Mouse (Mus musculus) skeletal muscle tissue, adult 2 months (tissue): ENCODE data around the gene Tgoln1.

Experiments used
- DNase-seq: peaks from one replicate; pipeline ENCODE4 v3.0.0-alpha.2; 2012; ENCODE audit warnings: low read depth, low spot score

The Tgoln1 gene

DNA sequence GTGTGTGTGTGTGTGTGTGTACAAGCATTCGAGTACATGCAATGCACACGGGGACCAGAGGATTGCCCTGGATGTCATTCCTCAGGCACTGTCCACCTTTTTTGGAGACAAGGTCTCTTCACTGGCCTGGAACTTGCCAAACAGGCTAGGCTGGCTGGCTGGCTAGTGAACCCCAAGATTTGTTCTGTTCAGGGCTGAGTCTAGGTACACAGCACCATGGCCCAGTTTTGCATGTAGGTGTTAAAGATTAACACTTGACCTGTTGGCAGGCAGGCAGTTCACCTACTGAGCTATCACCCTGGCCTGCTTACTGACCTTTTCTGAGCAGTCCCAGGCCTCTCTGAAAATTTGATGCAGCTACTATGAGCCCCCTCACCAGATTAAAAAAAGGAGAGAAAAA lies 13.6 kb upstream of the Tgoln1 start:
- DNase-seq = no peak

DNA sequence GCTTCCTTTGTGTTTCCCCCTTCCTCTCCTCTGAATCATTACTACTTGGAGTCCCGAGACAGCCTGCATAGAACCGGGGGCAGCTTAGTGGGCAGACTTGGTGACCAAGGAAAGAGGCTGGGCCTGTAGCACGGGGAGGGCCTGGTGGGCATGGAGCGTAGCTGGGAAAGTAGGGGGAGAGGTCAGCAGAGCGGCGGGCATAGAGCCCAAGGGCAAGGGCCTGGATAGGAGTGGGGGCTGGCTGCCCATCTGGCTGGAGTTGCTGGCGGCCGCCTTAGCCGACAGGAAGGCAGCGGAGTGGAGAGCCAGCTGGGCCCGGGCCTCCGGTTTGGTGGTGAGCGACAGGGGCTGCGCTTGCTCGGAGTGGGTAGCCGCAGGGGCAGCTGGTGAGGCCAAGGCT lies 10.5 kb upstream of the Tgoln1 start:
- no peak for DNase-seq

- DNase-seq = no peak
Observed at GRCm38 (mm10) chr6:72626391-72626790, 9.6 kb upstream of the Tgoln1 start.

DNA sequence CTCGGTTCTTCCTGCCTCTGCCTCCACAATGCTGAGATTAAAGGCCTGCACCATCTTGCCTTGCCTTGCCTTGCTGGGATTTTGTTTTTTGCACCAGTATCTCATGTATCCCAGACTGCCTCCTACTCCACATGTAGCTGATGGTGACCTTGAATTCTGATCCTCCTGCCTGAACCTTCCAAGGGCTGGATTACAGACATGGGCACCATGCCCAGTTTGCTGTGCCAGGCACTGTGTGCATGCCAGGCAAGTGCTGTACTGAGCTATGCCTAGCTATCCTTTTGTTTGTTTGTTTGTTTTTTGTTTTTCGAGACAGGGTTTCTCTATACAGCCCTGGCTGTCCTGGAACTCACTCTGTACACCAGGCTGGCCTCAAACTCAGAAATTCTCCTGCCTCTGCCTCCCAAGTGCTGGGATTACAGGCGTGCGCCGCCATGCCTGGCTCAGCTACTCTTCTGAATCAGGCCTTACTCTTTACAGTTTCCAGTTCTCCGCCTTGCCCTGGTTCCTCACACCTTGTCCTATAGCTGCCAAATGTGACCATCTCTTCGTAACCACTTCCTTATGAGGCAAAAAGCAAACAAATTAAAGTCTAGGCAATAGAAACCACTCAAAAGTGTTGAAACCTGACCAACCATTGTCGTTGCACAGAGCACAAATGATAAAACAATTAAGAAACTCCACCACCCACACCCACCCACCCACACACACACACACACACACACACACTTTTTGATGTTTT lies 7.0 kb upstream of the Tgoln1 start:
- DNase-seq = peak; percentile 75

- DNase-seq = no peak
Observed at GRCm38 (mm10) chr6:72622917-72623316, 6.1 kb upstream of the Tgoln1 start.

DNA sequence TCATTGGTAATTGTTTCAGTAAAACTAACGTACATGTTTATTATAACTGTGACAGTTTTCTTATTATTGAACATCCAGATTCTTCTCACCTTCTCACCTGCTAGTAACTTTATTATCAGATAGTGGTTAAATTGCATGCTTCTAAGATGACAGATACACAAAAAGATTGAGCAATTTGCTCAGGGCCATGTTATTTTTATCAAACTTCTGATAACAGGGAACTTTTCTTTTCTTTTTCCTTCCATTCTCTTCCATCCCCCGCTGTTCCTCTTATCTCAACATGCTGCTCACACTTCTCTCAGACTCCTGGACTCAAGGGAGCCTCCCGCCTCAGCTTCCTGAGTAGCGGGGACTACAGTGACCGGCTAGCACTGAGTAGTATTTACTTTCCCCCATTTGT lies 4.1 kb upstream of the Tgoln1 start:
- no peak for DNase-seq

DNA sequence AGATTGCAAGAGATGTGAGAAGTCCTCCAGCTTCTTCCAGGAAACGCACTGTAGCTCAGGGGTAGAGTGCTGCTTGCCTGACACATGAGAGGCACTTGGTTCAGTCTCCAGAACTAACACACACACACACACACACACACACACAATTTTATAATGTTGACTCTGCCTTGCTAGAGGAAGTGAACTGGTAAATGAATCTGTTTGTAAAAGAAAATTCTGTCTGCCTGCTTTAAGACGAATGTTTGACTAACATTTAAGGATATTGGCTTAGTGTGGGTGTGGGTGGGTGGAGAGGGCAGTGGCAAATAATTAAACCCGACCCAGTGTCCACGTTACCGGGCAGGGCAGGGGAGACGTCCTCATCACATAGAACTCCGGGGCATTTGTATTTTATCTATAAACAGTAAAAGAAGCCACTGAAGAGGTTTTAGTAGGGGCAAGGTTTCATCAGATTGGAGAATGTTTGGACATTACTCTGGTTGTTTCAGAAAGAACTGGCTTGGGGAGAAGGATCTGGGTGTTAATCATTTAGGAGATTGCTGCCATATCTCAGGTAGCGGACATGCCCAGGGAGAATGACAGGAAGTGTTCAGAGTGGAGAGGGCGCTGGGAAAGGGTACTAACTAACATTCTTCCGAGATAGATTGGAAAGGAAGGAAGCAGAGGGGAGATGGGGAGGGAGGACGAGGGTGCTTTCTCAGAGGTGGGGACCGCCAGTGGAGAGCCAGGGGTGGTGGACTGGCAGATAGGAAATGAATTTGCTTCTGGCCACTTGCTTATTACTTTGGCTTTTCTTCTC lies 3.1 kb upstream of the Tgoln1 start:
- DNase-seq = no peak

DNA sequence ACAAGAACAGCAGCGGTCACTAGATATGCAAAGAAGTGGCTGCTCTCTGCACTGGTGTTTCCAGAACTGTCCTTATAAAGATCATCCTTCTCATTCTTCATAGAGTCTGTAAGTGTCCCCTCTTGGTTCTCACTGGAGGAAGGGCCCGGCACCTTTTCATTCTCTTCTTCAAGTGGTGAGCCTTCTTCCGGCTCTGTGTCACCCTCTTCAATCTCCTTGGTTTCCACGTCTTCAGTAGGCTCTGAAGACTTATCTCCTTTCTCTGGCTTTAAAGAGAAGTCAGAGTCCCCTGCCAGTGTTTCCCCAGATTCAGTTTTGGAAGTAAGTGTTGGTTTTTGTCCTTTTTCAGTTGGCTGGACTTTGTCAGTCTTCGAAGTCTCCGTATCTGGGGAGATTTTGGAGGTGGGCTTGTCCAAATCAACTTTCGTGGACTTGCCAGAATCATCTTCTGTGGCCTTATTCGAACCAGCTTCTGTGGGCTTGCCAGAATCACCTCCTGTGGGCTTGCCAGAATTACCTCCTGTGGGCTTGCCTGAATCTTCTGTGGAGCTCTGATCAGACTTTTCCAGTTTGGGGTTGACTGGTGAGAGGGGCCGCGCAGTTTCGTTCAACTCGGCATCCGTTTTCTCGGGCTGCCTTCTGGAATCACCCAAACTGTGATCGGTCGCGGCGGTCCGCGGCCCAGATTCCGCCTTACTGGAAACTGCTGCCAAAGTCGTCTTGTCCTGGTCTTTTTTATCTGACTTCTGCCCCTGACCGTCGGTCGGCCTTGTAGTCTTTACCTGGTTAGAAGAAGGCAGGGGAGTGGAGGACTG lies 1.0 kb downstream of the Tgoln1 start:
- no peak for DNase-seq

- no peak for DNase-seq
Observed at GRCm38 (mm10) chr6:72615151-72615550, 1.6 kb downstream of the Tgoln1 start.

- no peak for DNase-seq
Observed at GRCm38 (mm10) chr6:72610261-72610660, 6.5 kb downstream of the Tgoln1 start.

DNA sequence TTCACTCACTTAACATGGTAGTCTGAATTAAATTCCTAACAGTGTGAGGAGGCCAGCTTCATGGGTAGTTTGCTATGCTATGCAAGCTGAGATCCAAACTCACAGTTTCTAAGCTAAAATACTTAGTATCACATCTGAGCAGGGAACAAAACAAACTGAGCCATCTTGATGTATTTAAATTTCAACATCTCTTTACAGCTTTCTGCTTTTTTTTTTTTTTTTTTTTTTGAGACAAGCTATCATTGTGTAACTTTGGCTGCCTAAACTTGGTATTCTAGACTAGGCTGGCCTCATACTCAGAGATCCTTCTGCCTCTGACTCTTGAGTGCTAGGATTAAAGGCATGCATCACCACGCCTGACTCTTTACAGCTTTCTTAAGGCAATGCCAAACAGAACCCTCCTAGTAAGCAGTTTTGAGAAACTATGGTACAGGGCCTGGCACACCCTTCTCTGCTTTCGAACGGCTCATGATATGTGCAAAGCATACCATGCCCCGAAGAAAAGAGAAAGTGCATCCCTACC lies 8.1 kb downstream of the Tgoln1 start:
- no peak for DNase-seq

DNA sequence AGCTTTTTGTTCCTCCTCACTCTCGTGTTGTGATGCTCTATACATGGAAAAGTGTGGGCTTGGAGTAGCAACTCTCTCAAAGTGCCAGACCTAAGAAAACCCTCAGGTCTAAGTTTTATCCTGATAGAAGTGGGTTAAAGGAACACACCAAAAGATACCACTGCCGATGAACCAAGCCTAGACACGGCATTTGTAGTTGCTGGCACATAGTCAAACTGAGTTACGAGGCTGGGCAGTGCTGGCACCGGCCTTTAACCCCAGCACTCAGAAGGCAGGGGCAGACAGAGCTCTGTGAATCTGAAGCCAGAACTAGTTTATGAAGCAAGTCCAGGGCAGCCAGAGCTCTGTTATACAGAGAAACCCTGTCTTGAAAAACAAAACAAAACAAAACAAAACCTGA lies 9.1 kb downstream of the Tgoln1 start:
- no peak for DNase-seq

DNA sequence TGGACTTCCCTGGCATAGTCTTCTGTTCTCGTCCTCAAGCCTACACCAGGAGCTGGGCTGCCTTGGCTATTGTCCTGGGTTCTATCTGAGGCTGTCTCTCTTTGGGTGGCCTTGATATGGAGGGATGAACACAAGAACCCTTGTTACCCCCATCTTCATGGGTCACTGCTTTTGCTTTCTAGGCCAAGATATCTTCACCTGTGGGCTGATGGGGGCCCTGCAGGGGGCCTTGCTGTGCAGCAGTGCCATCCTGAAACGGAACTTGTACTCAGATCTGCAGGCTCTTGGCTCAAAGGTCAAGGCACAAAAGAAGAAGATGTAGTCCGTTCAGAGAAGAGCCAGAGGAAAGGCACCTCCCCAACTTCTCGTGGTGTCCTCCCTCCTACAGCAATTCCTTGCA lies 9.7 kb downstream of the Tgoln1 start:
- no peak for DNase-seq

DNA sequence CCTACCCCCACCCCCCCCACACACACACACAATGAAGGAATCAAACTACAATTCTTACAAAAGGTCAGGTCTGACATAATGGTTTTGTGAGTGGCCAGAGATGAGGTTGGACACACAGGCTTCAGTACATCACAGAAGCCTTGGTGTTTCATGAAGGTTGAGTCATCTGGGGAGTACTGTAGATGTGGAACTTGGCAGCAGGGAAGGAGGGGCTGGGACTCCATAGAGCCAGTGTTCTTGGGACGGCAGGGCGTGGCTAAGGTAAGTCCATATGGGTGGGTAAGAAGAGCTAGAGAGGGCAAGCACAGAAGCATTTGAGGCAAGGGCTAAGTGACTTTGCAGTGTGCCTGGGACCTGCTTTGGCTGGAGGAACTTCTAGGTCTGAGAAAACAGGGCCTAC lies 12.7 kb downstream of the Tgoln1 start:
- DNase-seq = no peak

DNA sequence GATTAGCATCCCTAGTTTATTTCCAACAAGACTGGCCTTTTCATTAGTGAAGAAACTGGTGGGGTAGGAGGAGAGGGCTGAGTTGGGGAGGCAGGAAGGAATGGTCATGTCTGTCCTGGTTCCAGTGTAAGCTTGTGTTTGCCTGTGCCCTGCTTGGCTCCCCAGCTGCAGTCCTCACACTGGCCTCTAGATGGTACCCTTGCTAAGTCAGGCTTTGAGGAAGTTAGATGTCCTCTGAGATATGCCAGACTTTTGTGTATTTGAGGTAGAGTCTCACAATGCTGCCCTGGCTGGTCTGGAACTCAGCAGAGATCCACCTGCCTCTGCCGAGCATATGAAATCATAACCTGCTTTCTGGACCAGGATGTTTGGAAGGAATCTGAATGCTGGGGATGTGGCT lies 15.1 kb downstream of the Tgoln1 start:
- peak; percentile 51 for DNase-seq

GRCm38 (mm10) chr6:72600771-72601170 lies 16.0 kb downstream of the Tgoln1 start:
- no peak for DNase-seq

- no peak for DNase-seq
Observed at GRCm38 (mm10) chr6:72600216-72600615, 16.6 kb downstream of the Tgoln1 start.

DNA sequence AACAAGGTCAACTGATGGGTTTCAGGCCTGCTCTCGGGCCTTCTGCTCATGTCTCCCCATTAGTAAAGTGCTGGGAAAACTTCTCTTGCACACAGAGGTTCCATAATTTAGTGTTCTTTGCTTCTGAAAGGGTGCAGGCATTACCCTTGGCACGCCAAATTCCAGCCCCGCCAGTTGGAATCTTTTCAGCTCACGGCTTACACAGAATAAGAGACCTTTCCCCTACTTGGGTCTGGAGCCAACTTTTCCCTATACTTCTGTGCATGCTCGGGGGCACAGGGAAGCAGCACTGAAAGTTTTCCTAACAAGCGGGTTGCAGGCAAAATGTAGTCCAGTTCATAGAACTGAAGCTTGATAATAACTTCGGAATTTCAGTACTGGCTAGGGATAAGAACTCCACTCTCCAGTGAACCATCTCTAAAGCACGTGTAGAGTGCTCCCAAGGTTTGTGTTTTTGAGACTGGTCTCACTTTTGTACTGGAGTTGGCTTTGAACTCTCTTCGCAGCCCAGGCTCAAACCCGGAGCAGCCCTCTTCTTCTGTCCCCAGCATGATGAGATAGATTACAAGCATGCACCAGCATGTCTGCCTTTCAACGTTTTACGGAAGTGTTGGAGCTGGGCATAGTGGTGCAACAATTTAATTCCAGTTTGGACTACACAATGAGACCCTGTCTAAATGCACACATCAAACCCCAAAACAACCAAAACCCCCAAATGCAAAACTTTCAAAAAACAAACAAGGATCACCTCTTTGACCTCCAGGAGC lies 17.8 kb downstream of the Tgoln1 start:
- DNase-seq = peak; percentile 39

DNA sequence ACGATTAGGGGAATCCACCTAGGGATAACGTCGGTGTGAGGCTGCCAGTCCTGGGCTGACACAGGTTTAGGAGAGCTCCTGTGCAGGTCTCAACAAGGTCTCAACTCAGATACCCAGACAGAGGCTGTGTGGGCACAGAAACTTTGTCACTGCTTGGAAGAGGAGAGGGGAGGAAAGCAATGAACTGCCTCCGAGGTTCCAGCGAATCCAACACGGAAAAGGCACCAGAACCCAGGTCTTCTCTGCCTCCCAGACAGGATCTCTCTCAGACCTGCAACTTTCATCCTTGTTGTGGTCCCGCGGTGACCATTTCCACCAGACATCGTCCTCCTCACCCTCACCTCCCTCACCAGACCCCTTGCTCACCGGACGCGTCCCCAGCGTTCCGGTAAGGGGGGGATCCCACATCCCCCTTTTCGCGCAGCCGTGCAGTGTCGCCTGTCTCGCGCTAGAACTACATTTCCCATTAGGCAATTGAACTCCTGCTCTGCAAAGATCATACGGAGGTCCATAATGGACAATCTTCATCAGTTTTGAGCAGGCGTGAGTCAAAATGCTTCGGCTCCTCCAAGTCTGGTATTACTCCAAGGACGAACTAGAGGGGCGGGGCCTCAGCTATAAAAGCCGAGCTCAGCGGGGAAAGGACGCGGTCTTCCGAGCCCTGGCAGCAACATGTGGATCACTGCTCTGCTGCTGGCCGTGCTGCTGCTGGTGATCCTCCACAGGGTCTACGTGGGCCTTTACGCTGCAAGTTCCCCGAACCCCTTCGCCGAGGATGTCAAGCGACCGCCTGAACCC lies 18.6 kb downstream of the Tgoln1 start, which contains the start of the genes Elmod3 and Retsat:
Gene Elmod3 (minus strand): TSS at position 458 of the 798 bp plus-strand sequence.
Gene Retsat (plus strand): TSS at position 520 of the 798 bp plus-strand sequence.
- DNase-seq = peak; percentile 98
